Mouse (Mus musculus) spleen, postnatal 4 days (tissue): Measurements from ENCODE around the gene Usp50.

Experiments used
- DNase-seq, 2 experiments: peaks; one replicate each; pipeline ENCODE4 v3.0.0; 2022; ENCODE audit warnings: low spot score in 2 of 2

Usp50 gene

DNA sequence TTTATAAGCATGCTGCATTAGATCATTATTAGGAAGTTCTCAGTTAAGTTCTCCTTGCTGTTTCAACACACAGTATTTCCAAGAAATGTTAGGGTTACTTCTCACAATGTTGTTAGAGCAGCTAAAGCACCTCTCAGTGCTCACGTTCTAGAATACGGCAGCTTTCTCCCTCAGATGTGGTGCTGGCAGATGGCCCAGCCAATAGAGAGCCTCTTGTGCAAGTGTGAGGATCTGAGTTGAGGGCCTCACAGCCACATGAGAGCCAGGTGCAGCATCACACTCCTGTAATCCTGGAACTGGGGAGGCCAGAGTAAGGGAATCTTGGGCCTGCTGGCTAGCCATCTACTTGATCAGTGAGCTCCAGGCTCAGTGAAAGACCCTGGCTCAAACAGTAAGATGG, 43.0 kb downstream of the Usp50 start:
- DNase-seq: no peak

DNA sequence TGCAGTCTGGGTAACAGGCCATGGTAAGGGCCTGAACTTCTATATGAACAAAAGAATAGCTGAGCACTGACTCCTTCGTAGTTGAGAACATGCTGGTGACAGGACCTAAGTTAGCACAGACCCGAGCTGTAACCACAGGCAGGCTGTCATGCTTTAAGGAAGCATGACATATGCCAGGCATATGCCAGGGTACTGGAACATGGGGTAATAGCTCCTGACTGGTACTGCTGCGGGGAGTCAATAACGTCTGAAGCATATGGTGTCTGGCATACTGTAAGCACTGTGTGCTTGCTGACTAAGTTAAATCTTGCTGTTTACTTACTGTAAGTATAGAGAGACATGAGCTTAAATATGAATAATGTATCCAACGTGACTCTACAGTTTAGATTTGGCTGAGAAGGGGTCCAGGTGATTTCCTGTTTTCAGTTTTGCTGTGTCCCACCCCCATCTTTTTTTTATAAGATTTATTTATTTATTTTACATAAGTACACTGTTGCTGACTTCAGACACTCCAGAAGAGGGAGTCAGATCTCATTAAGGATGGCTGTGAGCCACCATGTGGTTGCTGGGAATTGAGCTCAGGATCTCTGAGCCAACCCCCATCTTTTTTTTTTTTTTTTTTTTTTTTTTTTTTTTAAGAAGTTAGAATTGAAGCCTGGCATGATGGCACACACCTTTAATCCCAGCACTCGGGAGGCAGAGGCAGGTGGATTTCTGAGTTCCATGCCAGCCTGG, 47.8 kb downstream of the Usp50 start:
- DNase-seq: no peak

DNA sequence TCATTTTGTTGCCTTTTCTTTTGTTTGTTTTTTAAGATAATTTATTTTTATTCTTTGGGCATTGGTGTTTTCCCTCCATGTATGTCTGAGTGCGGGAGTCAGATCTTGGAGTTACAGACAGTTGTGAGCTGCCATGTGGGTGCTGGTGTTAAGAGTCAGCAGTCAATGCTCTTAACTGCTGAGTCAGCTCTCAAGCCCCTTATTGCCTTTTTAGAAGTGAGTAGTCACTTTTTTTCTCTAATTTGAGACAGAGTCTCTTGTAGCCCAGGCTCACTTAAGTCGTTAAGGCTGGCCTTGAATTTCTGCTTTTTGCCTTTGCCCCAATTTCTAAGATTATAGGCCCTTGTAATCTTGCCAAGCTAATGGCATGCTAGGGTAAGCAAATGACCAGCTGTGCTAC, 52.8 kb downstream of the Usp50 start:
- DNase-seq: no peak

DNA sequence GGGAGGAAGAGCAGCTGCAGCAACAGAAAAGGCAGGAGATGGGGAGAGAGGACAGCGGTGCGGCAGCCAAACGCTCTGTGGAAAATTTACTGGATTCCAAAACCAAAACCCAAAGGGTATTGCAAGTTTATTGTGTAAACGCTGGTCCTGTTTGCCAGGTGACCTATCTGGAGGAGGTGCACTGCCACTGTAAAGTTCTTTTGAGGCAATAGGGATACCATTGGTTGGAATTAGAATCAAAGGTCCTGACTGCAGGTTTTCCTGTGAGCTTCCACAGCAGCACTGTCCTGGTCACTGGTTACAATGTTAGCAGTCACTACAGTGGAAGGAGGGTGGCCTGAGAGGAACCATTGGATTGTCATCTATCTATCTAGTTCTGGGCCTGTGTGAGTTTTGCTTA, 54.1 kb downstream of the Usp50 start:
- DNase-seq: no peak

DNA sequence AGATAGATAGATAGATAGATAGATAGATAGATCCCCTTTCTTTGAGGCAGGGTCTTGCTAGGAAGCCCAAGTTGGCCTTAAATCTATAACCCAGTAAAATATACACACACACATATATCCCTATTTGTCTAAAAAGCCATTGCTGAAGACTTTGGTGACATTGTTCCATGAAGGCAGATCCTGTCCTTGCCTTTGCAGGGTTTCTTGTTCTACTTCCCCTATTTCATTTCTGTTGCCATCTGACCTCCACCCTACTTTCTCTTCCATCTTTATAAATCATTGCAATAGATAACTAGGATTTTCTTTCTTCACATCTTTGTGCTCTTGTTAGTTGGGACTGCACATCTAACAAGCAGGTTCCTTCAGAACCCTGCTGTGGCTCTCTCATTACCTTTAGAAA, 70.3 kb downstream of the Usp50 start:
- DNase-seq: no peak

DNA sequence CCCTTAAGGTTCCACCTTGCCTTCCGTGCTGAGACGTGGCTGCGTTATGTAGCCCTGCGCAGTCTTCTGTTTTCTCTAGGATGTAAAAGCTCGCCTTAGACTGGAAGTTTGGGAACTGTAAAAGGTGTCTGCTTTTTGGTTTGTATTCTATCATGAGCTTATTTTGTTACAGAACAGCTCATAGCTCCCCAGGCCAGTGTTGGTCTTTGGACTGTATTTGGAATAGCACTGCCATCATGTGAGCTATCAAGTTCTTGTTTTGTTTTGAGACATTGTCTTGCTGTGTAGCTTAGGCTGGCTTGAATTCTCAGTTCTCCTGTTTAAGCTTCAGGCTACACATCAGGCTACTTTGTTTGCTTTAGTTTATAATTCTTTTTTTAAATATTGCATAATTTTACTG, 70.7 kb downstream of the Usp50 start:
- no peak for DNase-seq

DNA sequence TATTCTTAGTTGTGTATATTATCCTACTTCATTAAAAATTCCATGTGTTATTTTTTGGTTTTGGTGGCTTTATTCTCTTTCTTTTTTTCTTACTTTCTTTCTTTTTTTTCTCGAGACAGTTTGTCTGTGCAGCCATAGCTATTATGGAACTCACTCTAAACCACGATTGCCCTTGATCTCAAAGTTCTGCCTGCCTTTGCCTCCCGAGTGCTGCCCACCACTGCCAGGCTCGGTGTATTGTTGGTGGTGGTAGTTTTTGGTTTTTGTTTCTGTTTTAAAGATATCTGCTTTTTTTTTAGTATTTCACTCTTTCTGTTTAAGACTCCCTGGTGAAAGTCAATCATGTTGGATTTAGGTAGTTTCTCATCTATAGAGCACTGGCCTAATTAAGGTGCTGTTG, 74.9 kb downstream of the Usp50 start:
- DNase-seq: no peak

DNA sequence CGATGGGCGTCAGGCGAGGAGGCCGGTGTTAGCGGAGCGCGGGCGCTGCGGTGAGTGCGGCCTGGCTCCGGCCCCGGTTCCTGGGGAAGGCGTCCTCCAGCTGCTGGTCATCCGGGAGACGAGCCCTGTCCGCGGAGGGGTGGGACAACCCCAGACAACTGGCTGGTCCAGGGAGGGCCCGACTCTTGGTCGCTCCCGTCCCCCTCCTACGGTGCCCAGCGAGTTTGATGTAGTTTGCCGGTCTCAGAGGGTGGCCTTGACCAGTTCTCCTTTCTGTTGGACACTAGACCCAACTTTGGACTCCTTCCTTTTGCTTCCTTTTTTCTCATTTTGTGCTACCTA, 75.9 kb downstream of the Usp50 start:
- no peak for DNase-seq

DNA sequence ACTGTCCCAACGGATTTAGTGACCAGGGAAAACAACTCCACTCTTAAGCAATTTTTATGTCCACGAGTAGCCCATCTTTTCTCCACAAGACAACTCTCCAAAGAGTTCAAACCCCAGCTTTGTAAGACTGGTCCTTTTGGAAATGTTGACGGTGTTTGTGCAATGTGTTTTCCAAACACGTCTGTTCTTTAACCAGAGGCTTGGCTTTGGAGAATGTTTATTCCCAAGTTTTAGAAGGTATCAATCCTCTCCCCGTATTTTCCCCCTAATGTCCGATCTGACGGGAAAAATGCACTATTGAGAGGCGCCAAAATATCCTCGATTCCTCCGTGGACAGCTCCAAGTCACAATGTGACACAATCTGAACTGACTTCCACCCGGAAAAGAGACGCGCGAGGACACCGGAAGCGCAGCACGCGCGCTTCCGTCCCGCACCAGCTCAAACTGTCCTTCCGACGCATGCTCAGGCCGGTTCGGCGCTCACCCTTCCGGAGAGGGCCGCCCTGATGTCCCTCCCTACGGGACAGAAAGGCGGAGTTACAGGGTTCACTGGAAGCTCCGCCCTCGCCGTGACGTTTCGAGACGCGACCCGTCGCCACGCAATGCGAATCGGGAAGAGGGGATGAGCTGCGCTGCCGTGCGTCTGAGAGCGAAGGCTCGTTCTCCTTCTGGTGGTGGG, 76.4 kb downstream of the Usp50 start, which contains the start of gene Usp8:
Gene Usp8, plus strand, starts transcription at position 570 of the 679 bp plus-strand sequence.
- DNase-seq: peak; percentile 96 to 98

DNA sequence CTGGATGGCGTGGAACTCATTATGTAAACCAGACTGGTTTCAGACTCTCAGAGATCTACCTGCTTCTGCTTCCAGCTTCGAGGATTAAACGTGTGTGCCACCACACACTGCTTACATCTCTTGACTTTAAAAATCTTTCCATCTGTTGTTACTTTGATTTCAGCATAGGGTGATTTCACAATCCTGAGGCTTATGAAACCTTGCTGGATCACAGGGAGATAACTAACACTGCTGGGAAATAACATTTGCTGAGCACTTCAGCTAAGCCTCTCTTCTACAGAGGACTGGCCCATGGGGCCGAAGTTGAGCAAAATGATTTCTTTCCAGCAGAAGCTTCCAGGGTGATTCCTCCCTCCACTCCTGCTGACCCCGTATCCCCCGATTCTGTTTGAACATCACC, 88.0 kb downstream of the Usp50 start:
- no peak for DNase-seq

DNA sequence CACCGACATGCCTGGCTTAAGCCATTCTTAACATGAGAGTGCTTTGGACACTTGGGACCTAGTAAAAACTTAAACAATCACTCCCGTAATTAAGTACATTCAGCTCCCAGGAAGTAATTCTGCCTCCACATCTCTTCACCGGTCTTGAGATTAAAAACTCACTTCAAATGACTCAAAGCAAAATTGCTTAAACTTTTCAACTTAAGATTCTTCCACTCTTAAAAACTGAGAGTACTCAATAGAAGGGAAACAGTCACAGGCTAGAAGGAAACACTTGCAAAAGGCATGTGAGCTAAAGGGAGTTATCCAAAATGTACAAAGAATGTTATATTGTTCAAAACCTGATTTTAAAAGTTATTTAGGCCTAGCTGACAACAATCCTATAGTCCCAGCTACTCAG, 92.0 kb downstream of the Usp50 start:
- DNase-seq: no peak

DNA sequence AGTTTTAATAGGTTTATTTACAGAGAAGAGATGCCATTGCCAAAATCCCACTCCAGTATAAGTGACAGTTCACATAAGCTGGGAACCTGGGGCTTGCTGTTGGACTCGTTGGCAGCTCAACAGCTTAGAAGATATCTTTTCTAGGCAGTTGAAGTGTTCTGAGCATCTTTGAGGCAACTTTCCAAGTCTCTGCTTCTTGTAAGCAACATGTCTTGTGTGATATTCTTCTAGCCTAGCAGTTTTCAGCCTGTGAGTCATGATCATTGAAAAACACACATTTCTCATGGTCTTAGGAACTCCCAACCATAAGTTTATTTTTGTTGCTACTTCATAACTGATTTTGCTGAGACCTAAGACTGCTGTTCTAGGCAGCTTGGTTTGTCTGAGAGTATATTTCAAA, 100.3 kb downstream of the Usp50 start:
- no peak for DNase-seq

DNA sequence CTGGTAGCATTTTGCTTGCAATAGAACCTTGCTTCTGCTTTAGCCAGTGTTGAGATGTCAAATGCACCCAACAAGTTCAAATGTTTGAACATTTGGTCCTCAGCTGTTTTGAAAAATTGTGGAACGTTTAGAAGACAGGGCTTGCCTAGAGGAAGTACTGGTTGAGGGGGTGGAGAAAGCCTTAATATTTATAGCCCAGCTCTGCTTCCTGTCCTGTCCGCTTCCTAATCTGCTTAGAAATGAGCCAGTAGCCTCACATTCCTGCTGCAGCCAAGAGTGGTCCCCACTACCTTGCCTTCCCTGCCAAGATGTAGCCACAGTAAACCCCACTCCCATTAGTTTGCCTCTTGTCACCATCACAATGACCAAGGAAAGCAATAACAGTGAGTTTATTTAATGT, 100.9 kb downstream of the Usp50 start:
- DNase-seq: no peak

DNA sequence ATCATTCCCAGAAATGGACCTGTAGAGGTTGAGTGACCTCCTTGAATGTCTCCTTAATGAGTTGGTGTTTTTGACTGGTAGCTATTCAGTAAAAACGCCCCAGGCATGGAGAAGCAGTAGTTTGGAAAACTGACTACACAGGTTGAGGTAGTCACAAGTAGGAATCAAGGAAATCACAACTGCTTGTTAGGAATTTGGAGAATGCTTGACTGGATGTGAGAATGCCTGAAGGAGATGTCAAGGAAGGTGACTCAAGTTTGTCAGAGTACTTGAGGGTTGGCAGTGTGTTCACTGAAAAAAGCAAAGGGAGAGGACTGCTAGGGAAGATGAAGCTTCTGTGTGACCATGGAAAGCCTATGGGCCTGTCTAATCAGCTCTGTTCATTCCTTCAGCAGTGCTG, 105.9 kb downstream of the Usp50 start:
- no peak for DNase-seq

DNA sequence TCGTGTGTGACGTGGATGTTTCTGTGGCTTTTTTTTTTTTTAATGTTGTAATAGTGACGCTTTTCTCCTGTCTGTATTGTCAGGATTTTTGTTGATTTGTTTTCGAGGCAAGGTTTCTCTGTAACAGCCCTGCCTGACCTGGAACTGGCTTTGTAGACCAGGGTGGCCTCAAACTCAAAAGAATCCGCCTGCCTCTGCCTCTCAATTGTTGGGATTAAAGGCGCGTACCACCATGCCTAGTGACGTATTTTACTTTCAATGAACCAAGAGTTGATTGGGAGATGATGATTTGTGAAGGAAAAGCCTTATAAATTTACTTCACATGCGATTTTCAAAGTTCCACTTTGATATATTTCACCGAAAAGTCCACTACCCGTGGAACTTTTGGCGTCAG, 107.2 kb downstream of the Usp50 start, which contains the start of gene Gabpb1:
Gene Gabpb1, minus strand, starts transcription at position 216 of the 394 bp plus-strand sequence.
- DNase-seq: no peak

DNA sequence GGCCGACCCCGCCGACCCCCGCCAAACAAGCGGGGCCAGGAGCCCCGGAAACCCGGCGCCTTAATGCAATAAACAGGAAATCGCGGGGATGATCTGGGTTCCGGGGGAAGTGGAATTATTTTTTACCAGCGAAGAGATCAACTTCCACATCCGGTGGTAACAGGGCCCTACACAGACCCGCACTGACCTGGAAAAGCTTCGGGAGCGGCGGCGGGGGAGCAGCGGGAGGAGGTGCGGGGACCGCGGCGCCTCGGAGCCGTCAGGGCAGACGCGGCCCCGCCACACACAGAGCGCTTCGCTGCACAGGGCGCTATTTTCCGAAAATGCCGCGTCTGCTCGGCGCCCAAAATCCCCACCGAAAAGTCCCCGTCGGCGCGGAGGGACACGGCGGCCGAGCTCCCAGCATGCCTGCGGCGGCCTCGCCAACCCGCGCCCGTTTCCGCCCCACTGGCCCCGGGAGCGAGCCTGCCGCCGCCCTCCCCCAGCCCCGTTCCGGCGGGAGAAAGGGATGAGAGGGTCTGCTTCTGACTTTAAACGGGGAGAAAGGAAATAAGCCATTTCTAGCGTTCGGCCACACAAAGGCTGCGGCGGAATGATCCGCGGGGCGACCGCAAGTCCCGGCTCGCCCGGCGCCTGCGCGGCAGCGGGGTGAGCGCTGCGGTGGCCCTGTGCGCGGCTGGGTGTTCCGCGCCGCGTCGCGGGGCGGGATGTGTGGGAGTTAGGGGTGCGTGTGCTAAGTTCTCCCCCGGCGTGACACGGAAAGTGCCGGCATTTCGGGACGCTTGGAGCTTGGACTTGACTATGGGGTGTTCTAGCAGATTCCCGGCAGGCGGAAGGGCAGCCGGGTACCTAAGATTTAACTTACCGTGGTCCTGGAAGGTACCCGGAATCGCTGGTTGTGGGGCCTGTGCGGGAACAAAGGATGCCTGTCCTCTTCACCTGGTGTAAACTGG, 107.8 kb downstream of the Usp50 start:
- peak; percentile 84 to 94 for DNase-seq

DNA sequence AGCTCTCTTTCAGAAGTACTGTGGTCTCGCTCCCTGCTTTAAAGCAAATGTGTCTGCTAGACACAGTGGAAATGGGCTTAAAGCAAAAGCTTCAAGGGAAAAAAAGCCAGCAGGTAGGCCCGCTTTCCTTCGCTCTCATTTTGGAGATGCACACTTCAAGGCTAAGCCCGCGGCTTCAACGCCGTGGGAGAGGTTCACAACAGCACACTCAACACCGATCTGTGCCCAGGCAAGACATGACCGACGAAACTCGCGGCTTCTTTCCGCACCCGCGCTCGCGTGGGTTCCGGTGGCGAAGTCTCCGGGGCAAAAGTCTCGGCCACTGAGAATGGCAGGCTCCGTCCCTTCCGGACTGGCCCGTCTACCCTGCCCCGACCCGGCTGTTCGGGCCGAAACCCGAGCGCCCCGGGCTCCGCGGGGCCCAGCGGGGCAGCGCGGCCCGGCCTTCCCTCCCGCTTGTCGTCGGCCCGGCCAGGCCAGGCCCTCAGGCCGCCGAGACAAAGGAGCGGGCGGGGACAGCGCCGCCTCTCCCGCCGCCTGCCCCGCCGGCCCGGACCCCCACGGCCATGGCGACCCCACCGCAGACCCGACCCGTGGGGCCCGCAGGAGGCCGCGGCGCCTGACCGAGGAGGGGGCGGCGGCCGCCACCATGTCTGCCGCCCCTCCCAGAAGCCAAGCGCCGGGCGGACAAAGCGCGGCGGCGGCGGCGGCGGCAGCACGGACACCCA, 108.7 kb downstream of the Usp50 start:
- DNase-seq: peak; percentile 49 to 81

DNA sequence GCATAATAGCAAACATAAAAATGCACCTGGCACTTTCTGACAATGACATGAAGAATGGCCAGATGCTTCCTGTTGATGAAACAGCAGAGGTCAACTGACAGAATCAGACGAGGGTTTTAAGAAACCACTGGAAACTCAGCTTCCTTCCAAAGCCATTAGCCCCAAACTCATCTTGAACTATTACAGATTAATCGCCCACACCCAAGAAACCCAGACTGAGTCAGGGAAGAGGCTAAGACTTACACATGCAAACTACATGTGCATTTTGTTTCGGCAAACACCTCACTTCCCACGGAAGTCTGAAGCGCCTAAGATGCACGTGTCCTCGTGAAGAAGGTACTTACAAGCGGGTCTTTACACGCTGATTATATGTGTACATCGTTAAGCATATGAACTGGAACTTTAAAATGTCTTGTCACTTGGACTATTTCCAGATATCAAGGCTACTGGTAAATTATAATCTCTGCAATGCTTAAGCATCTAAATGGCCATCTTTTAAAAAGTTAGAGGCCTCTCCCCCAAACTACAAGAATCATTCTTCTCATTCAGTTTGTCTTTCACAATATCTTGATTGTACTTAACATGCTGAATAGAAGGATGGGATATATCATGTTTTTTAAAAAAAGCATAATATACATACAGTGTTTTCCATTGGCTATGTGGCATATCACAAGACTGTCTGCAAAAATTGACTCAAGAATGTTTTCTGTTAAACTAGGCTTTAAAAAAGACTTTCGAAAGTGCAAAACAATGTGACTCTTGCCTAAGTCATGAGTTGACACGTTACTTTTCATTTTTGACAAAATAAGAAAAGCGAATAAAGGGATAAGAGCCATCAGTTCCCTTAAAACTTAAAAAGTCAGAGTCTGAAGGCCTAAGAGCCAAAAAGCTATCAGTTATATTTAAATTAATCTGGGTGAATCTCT, 109.7 kb downstream of the Usp50 start:
- DNase-seq: no peak

DNA sequence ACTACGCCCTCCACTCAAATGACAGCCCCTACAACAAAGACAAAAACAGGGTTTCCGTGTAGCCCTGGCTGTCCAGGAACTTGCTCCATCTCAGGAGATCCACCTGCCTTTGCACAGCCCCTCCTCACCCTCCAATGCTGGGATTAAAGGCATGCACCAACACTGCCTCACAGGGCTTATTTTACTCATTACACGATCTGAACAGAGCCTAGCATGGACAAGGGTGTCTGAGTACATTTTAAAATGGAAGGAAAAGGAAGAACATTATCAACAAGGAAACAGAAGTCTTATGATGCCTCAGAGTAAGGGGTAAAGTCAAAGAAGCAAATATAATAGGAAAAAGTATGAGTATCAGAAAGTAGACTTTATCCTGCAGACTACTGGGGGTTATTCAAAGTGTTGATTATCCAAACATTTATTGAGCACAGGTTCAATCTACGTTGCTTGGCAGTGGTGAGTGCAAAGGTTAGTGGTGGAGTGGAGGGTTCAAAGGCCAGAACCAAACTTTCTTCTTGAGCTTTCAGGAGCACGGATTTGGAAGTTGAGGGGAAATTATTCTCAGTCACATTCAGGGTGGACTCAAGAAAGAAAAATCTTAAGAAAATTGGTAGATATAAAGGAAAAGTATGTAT, 114.5 kb downstream of the Usp50 start:
- DNase-seq: no peak

DNA sequence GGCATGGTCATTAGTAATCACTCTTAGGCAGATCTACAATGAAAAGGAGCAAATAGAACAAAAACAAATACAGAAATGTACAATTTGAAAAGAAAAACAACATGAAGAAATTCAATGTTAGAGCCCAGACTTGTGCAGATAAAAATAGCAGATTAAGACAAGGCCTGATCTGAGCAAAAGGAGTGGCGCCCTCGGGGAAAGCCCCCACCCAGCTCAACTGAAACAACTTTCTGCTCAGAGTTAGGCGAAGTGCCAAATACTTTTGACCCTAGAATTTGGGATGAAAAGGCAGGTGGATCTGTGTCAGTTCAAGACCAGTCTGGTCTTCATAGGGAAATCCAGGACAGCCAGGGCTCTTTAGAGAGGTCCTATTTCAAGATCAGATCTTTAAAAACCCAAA, 117.3 kb downstream of the Usp50 start:
- DNase-seq: no peak
